Comparison of ENCODE assay signal across 8 mouse cellular contexts in the genomic region with DNA sequence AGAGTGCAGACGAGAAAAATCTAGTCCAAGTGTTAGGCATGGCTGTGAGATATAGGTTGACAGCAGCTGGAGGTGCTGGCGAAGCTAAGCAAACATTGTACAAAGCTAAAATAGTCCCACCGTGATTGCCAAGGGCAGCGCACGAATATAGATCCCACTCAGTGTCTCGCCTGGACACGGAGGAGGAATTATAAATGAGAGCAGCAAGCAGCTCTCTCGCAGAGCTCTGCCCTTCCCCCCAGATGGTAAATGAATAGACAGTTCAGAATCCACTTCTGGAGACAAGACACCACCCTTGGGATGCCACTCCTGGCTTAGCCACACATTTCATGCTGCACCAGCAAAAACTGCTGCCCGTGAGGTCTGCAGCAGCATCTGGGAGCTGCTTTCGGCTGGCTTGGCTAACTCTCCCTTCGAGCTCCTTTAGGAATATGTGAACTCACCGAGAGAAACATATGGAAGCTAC.
DNase-seq lines count a peak whose midpoint lies in the region; ATAC-seq lines count a peak whose summit lies in the region.

No protein-coding gene starts in this region.

- H3K4me2 ChIP-seq in forebrain, embryonic 13.5 days: no peak overlapping the region
- H3K4me2 ChIP-seq in forebrain, embryonic 12.5 days: no peak overlapping the region

- H3K4me3 ChIP-seq in forebrain, embryonic 13.5 days: no peak overlapping the region
- H3K4me3 ChIP-seq in forebrain, embryonic 12.5 days (replicated peaks): no peak overlapping the region

- H3K27me3 ChIP-seq in forebrain, embryonic 13.5 days: no peaks in the 10 kb centered on the region
- H3K27me3 ChIP-seq in forebrain, embryonic 12.5 days: no peaks in the 10 kb centered on the region

- 68% methylated on average over 12 of the region's 12 CpGs for WGBS in forebrain, embryonic 13.5 days
- WGBS in forebrain, embryonic 12.5 days: 70% methylated on average over 12 of the region's 12 CpGs

- no peaks in the 10 kb centered on the region for H3K4me1 ChIP-seq in forebrain, embryonic 13.5 days
- H3K4me1 ChIP-seq in forebrain, embryonic 12.5 days: peaks cover 4% of the 10 kb centered on the region; the same call in 1 of the 2 replicates

- H3K27ac ChIP-seq in forebrain, embryonic 13.5 days: no peak overlapping the region
- no peak overlapping the region for H3K27ac ChIP-seq in forebrain, embryonic 12.5 days

- no peaks in the 10 kb centered on the region for H3K9me3 ChIP-seq in forebrain, embryonic 13.5 days (replicated peaks)
- H3K9me3 ChIP-seq in forebrain, embryonic 12.5 days: no peaks in the 10 kb centered on the region

- peak; percentile 13; the same call in 1 of the 2 replicates for ATAC-seq in forebrain, embryonic 13.5 days
- ATAC-seq in forebrain, embryonic 12.5 days (ENCODE audit: low FRiP score): no peak
- ATAC-seq in megakaryocyte progenitor cell, adult 5-6 weeks (replicated peaks; ENCODE audit: poor library complexity): no peak

- peak; percentile 60 for DNase-seq in right cerebral cortex, adult 18-20 months
- DNase-seq in right cerebral cortex, postnatal 4 days: no peak
- DNase-seq in left cerebral cortex, postnatal 25 days (ENCODE audit: low spot score in 2 of 2): peak; percentile 46 to 83
- DNase-seq in telencephalon, adult 2 months (ENCODE audit: low read depth, low spot score): peak; percentile 62
- no peak for DNase-seq in natural killer cell, adult 2 months (ENCODE audit: low spot score in 2 of 2)

- intact Hi-C loops in left cerebral cortex, postnatal 25 days (cut with DNase I): loop anchor here (1.0 to 5.0 kb wide), 4 partner anchors 120 to 358 kb away; no protein-coding TSS in a partner anchor

- no peak overlapping the region for H3K9ac ChIP-seq in forebrain, embryonic 13.5 days
- no peak overlapping the region for H3K9ac ChIP-seq in forebrain, embryonic 12.5 days

- no peaks in the 10 kb centered on the region for H3K36me3 ChIP-seq in forebrain, embryonic 13.5 days (ENCODE audit: poor library complexity, severe bottlenecking)
- H3K36me3 ChIP-seq in forebrain, embryonic 12.5 days (replicated peaks): no peaks in the 10 kb centered on the region

Comparison
In these comparisons a context has a peak if more than half of its experiments do, and no peak if none do; other contexts are left out.
1. DNase-seq: peak in right cerebral cortex, adult 18-20 months (single experiment), left cerebral cortex, postnatal 25 days (2 of 2) and telencephalon, adult 2 months (single experiment); none in right cerebral cortex, postnatal 4 days (single experiment) and natural killer cell, adult 2 months (0 of 2).